Mouse (Mus musculus) retina, postnatal 7 days (tissue): Measurements from ENCODE around the gene Cbr2.
"Not testable (repeated sequence)": the region's sequence is repeated elsewhere in the genome, so short reads cannot be mapped to it uniquely, and the experiment has no call there.

Experiments
- DNase-seq: peaks from one replicate; pipeline ENCODE4 v3.0.0-alpha.2; 2012; ENCODE audit warnings: low read depth, low spot score

The Cbr2 gene

DNA sequence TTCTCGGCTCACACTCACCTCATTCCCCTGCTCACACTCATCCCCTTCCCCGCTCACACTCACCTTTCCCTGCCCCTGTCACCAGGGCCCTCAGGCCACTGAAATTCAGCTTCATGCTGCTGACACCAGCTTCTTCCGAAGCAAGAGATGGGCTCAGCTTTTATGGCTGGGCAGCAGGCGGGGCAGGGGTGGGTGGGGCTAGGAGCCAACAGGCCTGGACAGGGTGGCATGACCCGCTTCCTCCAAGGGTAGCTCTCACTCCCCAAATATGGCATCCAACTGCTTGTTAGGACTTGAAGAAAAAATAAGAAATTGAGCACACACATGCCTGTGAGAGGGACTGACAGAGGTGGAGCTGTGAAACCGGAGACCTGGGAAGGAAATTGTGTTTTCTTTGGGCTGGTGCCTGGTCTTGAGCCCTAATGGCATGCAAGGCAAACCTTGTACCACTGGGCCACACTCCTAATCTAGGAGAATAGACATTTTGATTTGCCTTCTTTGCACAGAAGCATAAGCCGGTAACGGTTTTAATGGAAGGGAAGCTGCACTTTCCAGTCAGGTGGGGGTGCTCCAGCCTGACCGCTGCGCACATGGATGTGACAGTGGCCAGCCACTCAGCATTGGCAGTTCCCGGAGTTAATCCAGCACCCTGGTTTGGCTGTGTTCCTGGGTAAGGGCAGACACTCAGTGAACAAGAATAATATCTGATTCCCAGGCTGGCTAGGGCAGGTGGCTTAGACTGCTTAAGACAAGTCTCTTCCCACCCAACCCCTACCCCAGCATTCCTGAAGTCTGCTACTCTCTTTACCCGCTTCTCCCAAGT lies at the start of gene Cbr2:
Cbr2 (minus strand) TSS at position 257 of the 823 bp plus-strand sequence.
- DNase-seq: no peak

DNA sequence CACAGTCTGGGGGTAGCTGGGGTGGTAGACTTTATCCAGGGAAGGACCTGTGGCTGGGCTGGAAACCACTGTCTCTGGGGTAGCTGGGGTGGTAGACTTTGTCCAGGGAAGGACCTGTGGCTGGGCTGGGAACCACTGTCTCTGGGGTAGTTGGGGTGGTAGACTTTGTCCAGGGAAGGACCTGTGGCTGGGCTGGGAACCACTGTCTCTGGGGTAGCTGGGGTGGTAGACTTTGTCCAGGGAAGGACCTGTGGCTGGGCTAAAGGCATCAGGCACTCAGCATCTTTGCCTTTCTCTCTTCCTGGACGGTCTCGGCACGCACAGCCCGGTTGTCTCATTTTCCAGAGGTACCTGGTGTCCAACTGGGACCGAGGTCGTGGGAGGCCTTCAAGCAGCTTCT lies 49.4 kb upstream of the Cbr2 start:
- not testable (repeated sequence) for DNase-seq

DNA sequence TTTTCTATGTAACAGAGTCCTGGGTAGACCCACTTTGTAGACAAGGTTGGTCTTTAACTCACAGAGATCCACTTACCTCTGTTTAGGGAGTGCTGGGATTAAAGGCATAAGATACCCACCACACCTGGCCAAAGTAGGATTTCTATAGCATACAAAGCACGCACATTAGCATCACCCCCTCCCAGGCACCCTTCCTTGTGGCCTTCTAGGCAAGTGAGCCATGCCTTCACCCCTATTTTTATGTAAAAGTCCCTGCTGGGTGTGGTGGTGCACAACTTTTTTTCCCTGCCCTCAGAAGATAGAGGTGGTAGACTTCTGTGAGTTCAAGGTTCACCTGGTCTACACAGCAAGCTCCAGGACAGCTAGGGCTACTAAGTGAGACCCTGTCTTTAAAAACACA lies 48.0 kb upstream of the Cbr2 start:
- no peak for DNase-seq

DNA sequence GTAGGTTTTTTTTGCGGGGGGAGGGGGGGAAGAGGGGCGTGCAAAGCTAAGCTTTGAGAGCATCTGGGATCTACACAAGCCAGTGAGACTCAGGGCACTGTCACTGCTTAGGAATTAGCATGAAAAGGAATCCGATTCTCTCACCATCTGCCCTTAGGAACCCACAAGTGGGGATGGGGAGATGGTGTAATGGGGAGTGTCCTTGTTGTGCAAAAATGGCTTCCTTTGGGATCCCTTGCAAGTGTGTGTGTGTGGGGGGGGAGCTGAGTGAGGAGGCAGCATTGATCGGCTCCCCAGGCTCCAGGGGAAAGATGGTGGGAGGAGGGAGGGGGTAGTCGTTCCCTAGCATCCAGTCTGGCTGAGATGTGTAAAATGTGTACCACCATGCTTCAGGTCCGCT lies 45.2 kb upstream of the Cbr2 start:
- peak; percentile 34 for DNase-seq

DNA sequence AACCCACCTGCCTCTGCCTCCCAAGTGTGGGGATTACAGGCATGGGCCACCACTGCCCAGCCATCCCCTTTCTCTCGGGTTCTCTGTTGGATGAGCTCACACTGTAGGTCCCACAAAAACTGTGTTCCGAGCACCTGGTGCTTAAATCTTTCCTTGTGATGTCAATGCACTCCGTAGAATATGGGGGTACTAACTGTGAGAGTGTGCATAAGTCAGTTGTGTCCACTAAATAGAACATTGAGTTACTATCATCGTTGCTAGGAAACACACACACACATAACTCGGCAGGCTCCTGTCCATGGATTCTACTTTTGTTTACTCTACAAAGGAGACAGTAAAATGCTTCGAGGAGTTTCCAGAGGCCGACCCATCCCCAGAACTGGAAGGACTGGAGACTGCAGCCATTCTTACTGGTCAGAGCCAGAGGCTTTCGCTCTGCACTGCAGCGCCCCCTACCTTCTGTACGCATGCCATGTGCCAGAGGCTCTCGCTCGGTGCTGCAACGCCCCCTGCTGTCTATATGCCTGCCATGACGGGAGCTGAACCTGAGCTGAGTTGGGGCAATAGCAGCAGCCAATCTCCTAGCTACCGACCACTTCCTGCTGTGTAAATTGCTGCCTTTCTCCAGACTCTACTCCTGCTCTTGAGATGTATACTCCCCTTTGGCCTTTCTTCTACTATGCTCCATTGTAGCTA lies 44.0 kb upstream of the Cbr2 start:
- DNase-seq: peak; percentile 88

DNA sequence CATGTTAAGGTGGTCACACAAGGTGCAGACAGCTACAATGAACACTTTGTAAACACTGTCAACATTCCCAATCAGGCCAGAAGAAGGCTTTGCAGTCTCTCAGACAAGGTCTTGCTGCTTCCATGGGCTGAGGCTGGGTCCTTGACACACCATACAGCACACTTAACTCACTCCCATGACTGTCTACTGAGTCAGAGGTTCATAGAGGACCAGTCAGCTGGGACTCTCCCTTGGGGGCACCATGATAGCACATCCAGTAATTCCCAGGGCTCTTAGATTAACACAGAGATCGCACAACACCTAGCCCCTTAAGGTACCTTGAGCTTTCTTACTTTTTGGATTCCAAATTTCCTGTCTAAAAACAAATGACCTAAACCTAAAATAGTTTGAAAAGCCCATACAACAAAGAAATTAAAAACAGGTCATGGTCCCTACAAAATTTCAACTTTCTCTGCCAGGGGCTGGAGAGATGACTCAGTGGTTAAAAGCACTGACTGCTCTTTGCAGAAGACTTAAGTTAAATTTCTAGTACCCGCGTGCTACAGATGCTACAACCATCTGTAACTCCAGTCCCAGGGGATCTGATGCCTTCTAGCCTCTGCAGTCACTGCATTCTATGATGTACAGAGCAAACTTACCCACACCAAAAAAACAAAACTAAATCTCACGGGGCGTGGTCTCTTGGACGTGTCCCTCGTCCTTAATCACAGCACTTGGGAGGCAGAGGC lies 41.7 kb upstream of the Cbr2 start:
- DNase-seq: no peak

DNA sequence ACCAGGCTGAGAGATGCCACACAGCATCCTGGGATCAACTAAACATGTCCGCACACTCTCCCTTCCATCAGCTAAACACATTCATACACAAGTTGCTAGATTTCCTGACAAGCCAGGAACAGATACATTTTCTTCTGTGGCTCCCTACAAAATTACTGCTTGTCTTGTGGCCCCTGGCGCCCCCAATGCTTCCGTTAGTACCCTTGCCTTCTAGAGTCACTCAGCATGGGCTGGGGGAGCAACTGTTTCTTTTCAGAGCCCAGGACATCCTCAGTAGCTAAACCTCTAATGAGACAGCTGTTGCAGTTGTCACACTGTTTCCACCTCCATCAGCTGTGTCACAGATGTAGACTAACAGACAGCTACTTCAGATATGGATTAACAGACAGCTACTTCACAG lies 40.8 kb upstream of the Cbr2 start:
- DNase-seq: no peak

DNA sequence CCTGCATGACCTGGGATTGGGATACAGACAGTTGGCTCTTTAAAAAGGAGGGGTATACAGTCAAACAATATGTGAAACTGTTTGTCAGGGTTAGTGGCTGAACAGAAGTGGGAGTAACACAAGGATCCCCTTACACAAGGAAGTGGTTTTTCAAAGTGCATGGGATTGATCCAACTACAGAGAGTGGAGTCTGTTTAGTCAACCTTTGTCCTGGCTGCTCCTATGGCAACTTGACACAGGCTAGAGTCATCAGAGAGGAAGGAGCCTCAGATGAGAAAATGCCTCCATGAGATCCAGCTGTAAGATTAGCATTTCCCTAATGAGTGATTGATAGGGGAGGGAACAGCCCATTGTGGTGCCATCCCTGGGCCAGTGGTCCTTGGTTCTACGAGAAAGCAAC lies 36.3 kb upstream of the Cbr2 start:
- DNase-seq: no peak

DNA sequence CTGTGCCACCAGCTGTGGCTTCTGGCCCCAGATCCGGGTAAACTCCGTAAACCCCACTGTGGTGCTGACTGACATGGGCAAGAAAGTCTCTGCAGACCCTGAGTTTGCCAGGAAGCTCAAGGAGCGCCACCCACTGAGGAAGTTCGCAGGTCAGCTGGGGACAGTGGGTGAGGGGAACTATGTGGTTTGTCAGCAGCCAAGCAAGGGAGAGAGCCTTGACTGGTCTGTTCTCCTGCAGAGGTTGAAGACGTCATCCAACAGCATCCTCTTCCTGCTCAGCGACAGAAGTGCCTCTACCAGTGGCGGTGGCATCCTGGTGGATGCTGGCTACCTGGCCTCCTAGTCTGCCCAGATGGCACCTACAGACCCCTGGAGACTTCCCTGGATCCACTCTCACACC lies 35.1 kb upstream of the Cbr2 start:
- not testable (repeated sequence) for DNase-seq

DNA sequence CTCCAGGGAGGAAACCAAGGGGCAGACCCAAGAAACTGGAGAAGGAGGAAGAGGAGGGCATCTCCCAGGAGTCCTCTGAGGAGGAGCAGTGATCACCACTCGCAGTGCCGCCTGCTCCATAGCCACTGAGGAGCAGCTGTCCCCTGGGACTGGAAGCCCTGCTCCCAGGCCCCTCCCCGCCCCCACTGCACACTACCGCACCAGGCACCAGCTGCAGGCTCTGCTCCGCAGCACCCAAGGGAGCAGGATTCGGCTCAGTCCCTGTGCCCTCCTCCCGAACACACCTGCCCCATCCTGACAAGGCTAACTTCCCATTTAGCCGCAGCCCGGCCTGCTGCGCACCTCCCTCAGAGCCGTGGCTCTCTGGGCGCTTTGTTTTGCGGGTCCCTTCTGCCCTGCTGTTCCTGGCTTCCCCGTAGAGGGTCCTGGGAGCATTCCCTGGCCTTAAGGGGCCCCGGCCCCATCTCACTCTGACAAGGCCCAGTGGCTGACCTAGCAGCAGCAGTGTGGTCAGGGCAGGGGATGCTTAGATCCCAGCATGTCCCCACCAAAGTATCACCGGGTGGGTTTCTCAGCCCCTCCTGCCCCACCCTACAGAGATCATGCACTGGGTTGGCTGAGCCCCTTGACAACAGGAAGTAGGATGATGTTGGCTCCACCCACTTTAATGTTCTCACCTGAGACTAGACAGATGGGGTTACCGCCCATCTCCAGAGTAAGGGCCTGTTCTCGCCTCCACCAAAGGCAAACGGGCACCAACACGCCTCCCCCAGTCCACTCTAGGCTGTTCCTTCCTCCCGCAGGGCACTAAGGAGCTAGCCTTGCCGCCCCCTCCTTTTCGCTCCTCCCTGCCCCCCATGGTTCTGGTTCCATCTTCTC lies 31.4 kb upstream of the Cbr2 start:
- not testable (repeated sequence) for DNase-seq

DNA sequence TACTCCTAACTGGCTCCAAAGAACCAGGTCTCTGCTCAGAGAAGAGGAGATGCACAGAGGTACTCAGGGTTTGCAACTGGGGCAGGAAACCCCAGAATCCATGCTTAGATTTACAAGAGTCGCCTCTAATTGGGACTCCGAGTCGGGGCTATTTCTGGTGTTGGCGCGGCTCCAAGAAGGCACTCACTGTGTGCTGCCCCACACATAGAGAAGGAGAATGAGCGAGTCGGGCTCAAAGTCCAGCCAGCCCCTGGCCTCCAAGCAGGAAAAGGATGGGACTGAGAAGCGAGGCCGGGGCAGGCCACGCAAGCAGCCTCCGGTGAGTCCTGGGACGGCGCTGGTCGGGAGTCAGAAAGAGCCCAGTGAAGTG lies 30.7 kb upstream of the Cbr2 start, which contains the start of gene Hmga1b:
Hmga1b (plus strand) TSS at position 123 of the 370 bp plus-strand sequence.
- DNase-seq: not testable (repeated sequence)

DNA sequence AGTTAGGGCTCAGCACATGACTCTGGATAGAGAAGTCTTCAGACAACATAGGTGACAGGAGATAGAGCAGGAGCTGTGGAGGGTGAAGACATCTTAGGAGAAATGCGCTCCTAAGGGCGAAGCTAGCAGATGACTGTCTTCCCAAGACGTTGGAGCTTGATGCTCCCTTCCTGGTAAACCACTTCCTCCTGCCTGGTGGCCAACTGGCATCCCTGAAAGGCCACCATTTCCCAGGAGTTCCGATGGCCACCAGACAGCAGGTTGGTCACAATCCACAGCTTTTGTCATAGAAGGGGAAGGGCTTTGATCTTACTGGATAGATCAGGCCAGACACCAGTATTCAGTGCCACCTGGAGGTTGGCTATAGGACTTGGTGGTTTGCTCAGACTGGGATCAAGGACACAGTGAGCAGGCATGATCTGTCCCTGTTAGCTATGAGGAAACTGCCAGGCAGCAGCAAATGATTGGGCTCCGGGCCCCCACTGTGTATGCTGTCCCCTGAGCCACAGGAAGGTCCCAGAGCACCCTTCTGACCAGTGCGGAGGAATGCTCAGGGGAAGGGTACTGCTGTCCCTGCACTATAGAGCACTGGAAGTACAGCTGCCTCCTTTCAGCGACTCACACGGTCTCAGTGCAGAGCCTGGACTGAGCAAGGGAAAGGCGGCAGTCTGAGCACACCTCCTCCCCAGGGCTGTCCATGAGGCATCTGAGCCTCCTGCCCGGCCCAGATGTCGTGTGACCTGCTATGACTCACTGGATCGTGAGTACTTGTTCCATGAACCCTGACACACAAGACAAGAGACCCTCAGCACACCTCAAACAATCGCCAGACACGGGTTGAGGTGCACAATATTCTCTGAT lies 30.1 kb upstream of the Cbr2 start:
- no peak for DNase-seq

DNA sequence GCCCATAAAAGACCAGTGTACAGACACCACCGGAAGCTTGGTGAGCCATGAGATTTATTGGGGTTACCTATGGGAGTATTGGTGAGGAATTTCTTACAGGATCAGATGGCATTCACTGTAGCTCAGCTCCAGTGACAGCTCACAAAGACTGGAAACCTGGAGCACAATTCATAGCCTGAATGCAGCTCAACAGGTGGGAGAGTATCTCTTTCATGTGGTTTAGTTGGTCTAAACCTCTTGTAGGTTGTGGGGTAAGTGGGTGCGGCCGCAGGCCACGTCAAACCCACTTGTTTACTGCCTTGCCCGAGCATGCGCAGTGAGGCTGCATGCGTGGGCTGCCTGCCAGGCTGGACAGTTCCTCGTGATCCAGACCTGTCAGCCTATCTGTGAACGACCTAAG lies 28.3 kb upstream of the Cbr2 start:
- no peak for DNase-seq

DNA sequence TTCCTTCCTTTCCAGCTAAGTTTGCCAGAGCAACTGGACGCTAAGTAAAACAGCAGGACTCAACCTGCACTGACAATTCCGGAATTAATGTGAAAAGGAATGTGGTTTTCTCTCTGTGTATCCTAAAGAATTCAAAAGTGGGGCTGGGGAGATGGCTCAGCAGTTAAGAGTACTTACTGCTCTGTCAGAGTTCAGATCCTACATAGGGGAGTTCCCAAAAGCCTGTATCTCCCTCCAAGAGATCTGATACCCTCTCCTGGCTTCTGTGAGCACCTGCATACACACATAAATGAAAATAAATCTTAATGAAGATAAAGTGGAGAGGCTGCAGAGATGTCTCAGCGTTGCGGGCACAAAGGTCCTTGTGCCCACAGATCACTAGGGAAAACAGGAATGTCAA lies 19.7 kb upstream of the Cbr2 start:
- no peak for DNase-seq

DNA sequence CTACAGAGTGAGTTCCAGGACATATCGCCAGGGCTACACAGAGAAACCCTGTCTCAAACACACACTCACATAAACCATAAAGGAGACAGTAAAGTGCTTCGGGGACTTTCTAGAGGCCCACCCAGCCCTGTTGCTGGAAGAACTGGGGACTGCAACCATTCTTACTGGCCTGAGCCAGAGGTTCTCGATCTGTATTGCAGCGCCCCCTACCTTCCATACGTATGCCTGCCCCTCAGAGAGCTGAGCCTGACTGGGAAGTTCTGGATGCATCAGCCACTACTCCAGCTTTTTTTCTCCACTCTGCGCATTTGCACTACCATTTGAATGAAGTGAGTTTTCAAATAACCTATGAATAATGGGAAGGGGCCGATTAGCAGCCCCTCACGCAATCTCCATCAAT lies 17.5 kb upstream of the Cbr2 start:
- DNase-seq: no peak

DNA sequence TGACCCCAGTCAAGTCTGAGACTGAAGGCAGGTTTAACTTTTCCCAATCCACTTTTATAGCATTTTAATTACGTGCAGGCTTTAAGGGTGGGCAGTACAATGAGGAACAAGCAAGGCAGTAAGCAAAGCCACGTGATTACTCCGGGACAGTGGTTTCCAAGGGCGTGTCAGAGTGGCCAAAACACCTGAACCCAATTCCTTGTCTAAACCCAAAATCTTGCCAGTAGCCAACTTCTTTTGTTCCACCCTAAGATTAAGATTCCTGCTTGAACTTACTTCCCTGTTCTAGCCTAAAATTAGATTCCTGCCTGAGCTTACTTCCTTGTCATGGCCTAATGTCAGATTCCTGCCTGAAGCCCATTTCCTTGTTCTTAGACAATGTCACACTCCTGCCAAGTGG lies 16.1 kb upstream of the Cbr2 start:
- DNase-seq: no peak

DNA sequence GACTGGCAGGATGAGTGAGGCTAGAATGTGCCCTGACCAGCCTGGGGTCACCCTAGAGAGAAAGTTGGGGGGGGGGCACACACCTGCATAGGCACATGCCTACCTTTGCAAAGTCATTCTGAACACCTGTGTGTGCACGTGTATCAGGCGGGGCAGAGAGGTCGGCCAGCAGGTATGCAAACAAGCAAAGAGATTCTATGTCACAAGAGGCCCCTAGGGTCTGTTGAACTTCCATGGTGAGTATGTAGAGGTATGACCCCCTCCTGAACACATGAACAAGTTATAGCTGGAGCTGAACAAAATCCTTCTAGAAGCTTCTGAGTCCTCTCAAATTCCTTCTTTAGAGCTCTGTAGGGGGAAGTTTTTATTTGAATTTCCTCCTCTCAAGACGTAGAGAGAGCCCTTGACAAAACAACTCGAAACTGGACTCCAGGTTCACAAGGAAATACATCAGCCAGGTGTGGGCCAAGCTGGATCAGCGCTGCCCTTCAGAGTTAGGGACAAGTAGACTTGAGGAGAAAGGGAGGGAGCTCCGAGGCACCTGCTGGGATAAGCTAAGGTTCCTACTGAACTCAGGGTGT lies 12.3 kb upstream of the Cbr2 start:
- DNase-seq: no peak

DNA sequence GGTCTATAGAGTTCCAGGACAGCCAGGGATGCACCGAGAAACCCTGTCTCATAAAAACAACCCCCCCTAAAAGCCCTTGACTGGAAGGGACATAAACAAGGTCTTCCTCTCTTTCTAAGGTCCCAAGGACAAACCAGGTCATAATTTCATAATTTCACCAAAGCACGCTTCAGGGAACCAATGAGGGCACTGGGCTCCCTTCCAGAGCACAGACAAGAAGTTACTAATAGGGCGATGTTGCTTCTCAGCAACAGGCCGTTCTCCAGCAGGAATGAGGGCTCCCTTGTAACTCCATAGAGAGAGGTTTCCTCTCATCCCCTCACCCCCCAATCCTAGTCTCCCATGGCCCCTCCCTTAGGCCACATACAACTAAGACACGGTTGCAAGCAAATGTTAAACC lies 9.1 kb upstream of the Cbr2 start:
- no peak for DNase-seq

DNA sequence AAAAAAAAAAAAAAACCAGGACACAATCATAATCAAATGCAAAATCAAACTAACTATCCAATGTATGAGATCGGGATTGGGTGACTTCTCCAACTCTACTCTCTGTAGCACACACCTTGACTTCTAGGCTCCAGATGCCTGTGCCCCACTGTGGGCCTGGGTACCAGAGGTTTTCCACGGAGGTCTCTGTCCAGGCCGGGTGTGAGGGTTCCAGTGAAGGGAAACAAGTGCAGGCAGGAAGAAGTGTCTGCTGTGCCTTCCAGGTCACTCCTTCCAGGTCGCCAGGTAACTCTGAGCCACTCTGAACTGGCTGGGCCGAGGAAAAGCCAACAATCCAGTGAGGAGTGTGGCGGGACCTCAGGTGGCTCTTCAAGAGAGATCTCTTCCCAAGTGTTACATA lies 4.5 kb upstream of the Cbr2 start:
- DNase-seq: no peak

DNA sequence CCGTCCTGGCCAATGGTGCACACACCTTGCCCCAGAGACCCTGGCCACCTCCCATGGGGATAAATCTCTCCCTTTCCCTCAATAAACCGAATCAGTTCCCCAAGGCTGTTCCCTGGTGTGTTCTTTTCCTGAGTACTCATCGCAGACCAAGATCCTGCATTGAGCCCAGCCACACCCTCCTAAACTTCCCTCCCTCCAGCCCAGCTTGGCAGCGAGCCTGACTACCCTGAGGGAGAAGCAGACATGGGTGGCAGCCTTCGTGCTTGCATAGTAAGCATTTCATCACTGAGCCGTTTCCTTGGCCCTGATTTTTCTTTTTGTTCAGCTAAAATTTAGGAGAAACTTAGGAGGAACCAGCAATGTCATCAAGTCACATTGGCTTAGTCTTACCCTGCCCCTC lies 1.6 kb upstream of the Cbr2 start:
- DNase-seq: no peak
